Mouse (Mus musculus) monocyte, adult 5-6 weeks (primary cell): ENCODE results near the gene Gm6367. TPM values are rescaled to one million over a fixed set of nuclear protein-coding genes. Genes with fewer than 3 reads are reported as not detected.
"Not testable (repeated sequence)": the region's sequence is repeated elsewhere in the genome, so short reads cannot be mapped to it uniquely, and the experiment has no call there.

Experiments
- ATAC-seq: fragments of 153-309, 156-312 bp; replicated peaks from 2 replicates; pipeline ENCODE4 v1.8.0; 2017; ENCODE audit warnings: mild to moderate bottlenecking; ENCODE audit not compliant: low TSS enrichment, insufficient number of reproducible peaks, severe bottlenecking, poor library complexity, low FRiP score
- total RNA-seq: library from RNA; stranded (forward); fragments of 200-1000, 200-491, 200-594 nt; gene quantifications from 3 replicates; pipeline ENCODE4 v1.2.3, GENCODE M21; 2017

Gm6367 gene
- total RNA-seq: not detected in 3 replicates

GRCm38 (mm10) chr5:94988326-94988725 is at the start of gene Gm6367:
Gene Gm6367, plus strand, starts transcription at chr5:94988626.
- ATAC-seq: not testable (repeated sequence)

Other genes starting within 250 kb of the Gm6367 start
- 0.32 TPM in 1 of 3 replicates, not detected in the others for gene Gm3183, start 123.2 kb upstream of the Gm6367 start, total RNA-seq
- not detected in 3 replicates for gene Gm7942, start 118.3 kb downstream of the Gm6367 start, total RNA-seq
- not detected in 3 replicates for gene Gm16513, start 194.0 kb downstream of the Gm6367 start, total RNA-seq